Mouse (Mus musculus): ENCODE measurements around the gene 4930568D16Rik. TPM values are rescaled to one million over a fixed set of nuclear protein-coding genes. Genes with fewer than 3 reads are reported as not detected.

Gene 4930568D16Rik
- total and polyA plus RNA-seq, 3 experiments, result not detected

- Histone ChIP-seq H3K4me3 (replicated peaks in 1 of 3; ENCODE audit: low read depth in 2 of 3, low read length in 2 of 3, poor library complexity in 1 of 3) (no peak overlapping the region), H3K9me3 (replicated peaks; ENCODE audit: low read length) (no peaks in the 10 kb centered on the region), H3K4me1 (ENCODE audit: control insufficient read depth in 1 of 2, insufficient read depth in 2 of 2) (peaks cover 0 to 11% of the 10 kb centered on the region in 2 experiments; a peak in 1 of 4 replicates), H3K27ac (ENCODE audit: insufficient read depth, low read depth) (no peak overlapping the region), H3K79me2 (replicated peaks; ENCODE audit: control insufficient read depth, extremely low read depth, insufficient read depth, poor library complexity, severe bottlenecking) (no peaks in the 10 kb centered on the region), H3K27me3 (replicated peaks) (no peaks in the 10 kb centered on the region), H3K4me2 (ENCODE audit: insufficient read depth, low read depth, poor library complexity, severe bottlenecking) (peak overlapping the region; percentile 74), H3K36me3 (replicated peaks in 1 of 2; ENCODE audit: control insufficient read depth in 1 of 2, insufficient read depth in 1 of 2, low read length in 1 of 2) (no peaks in the 10 kb centered on the region), H3K9ac (ENCODE audit: insufficient read depth, low read depth) (peak overlapping the region; percentile 11; the same call in 1 of the 2 replicates)
- dilution Hi-C loops (cut with MboI; ENCODE audit: extremely low pct_ligation_motif_present, extremely low pct_unique_long_range_greater_than_20kb, low sequenced_read_pairs), result no loop called here
- DNase-seq (ENCODE audit: extremely low read depth), result peak; percentile 58
- TF ChIP-seq MAZ (IDR thresholded peaks at IDR 0.05; ENCODE audit: low read depth, low read length) (no peak), ZNF384 (IDR thresholded peaks at IDR 0.05; ENCODE audit: low read depth, low read length) (no peak), CHD1 (IDR thresholded peaks at IDR 0.05; ENCODE audit: low read depth, low read length) (no peak), POLR2A (IDR thresholded peaks at IDR 0.05; ENCODE audit: low read depth, low read length) (no peak), CTCF (conservative IDR thresholded peaks at IDR 0.05 in 1 of 2, IDR thresholded peaks at IDR 0.05 in 1 of 2; ENCODE audit: low read depth in 2 of 2, low read length in 2 of 2) (peak; percentile 30 to 99; a peak in 3 of 4 replicates), TBP (conservative IDR thresholded peaks at IDR 0.05; ENCODE audit: low read depth, low read length) (0 out of 2 replicates have a peak, but pooled peaks have one; percentile 28), NELFE (IDR thresholded peaks at IDR 0.05; ENCODE audit: low read depth, low read length) (peak; percentile 56; the same call in 1 of the 2 replicates), RAD21 (IDR thresholded peaks at IDR 0.05; ENCODE audit: low read depth, low read length) (peak; percentile 82), JUND (conservative IDR thresholded peaks at IDR 0.05; ENCODE audit: low read depth, low read length) (0 out of 2 replicates have a peak, but pooled peaks have one; percentile 7), SMC3 (IDR thresholded peaks at IDR 0.05; ENCODE audit: low read depth, low read length) (peak; percentile 93), ZC3H11A (IDR thresholded peaks at IDR 0.05; ENCODE audit: low read depth, low read length) (peak; percentile 42; the same call in 1 of the 2 replicates), UBTF (IDR thresholded peaks at IDR 0.05; ENCODE audit: low read depth, low read length) (no peak)
- in situ Hi-C loops (cut with MboI; ENCODE audit: low pct_ligation_motif_present, low pct_unique_long_range_greater_than_20kb, low sequenced_read_pairs), result no loop called here
These were observed 18.3 kb downstream of the 4930568D16Rik start for GRCm38 (mm10) chr2:35349184-35349583.

GRCm38 (mm10) chr2:35345984-35346383 lies 21.5 kb downstream of the 4930568D16Rik start:
- Histone ChIP-seq H3K27me3 (replicated peaks) (no peaks in the 10 kb centered on the region), H3K4me1 (ENCODE audit: control insufficient read depth in 1 of 2, insufficient read depth in 2 of 2) (peaks cover 3 to 18% of the 10 kb centered on the region in 2 experiments; a peak in 3 of 4 replicates), H3K4me2 (ENCODE audit: insufficient read depth, low read depth, poor library complexity, severe bottlenecking) (no peak overlapping the region), H3K9me3 (replicated peaks; ENCODE audit: low read length) (no peaks in the 10 kb centered on the region), H3K27ac (ENCODE audit: insufficient read depth, low read depth) (no peak overlapping the region), H3K4me3 (replicated peaks in 1 of 3; ENCODE audit: low read depth in 2 of 3, low read length in 2 of 3, poor library complexity in 1 of 3) (no peak overlapping the region), H3K9ac (ENCODE audit: insufficient read depth, low read depth) (no peak overlapping the region), H3K36me3 (replicated peaks in 1 of 2; ENCODE audit: control insufficient read depth in 1 of 2, insufficient read depth in 1 of 2, low read length in 1 of 2) (no peaks in the 10 kb centered on the region), H3K79me2 (replicated peaks; ENCODE audit: control insufficient read depth, extremely low read depth, insufficient read depth, poor library complexity, severe bottlenecking) (no peaks in the 10 kb centered on the region)
- TF ChIP-seq CHD2 (IDR thresholded peaks at IDR 0.05; ENCODE audit: low read length) (no peak), KAT2A (IDR thresholded peaks at IDR 0.05; ENCODE audit: insufficient replicate concordance, low read length) (no peak), MEF2A (IDR thresholded peaks at IDR 0.05; ENCODE audit: borderline replicate concordance, low read depth, low read length) (no peak), TCF12 (IDR thresholded peaks at IDR 0.05; ENCODE audit: low read depth, low read length) (no peak)
- dilution Hi-C loops (cut with MboI; ENCODE audit: extremely low pct_ligation_motif_present, extremely low pct_unique_long_range_greater_than_20kb, low sequenced_read_pairs) (no loop called here), in situ Hi-C loops (cut with MboI; ENCODE audit: low pct_ligation_motif_present, low pct_unique_long_range_greater_than_20kb, low sequenced_read_pairs) (no loop called here)
- no peak for DNase-seq (ENCODE audit: extremely low read depth)

Data from CH12.LX (cell line).